Mouse (Mus musculus) urinary bladder, postnatal 4 days (tissue): ENCODE data around the gene Cldn9.

Experiments
- DNase-seq, 2 experiments: peaks; one replicate each; pipeline ENCODE4 v3.0.0; 2021 to 2022; ENCODE audit warnings: low spot score in 2 of 2

Gene Cldn9

GRCm38 (mm10) chr17:23653324-23653723 is 30.5 kb downstream of the Cldn9 start:
- no peak for DNase-seq

GRCm38 (mm10) chr17:23651363-23651762 is 32.5 kb downstream of the Cldn9 start:
- DNase-seq, result no peak

- DNase-seq, result no peak
Observed at GRCm38 (mm10) chr17:23645894-23646293, 37.9 kb downstream of the Cldn9 start.

GRCm38 (mm10) chr17:23644613-23645495 is 39.0 kb downstream of the Cldn9 start, which contains the start of gene Mmp25:
Gene Mmp25 (minus strand): TSS chr17:23645277.
- peak in 1 of 2 experiments; percentile 60 for DNase-seq
